Mouse (Mus musculus) G1E (cell line): ENCODE measurements around the gene Pnpla3. TPM values are rescaled to one million over a fixed set of nuclear protein-coding genes. Genes with fewer than 3 reads are reported as not detected.

Experiments used
- ATAC-seq: 2 replicates; pipeline ENCODE4 v1.8.0; 2016; ENCODE audit warnings: mild to moderate bottlenecking; ENCODE audit not compliant: insufficient number of reproducible peaks, poor library complexity, low FRiP score, severe bottlenecking; ENCODE audit errors: extremely low read depth
- DNase-seq: peaks from one replicate; pipeline ENCODE4 v3.0.0; 2012; ENCODE audit warnings: low spot score
- H3K27me3 ChIP-seq: 2 replicates; pipeline ENCODE4 v1.6.1; 2012; ENCODE audit warnings: mild to moderate bottlenecking, low read length, inconsistent platforms; ENCODE audit not compliant: insufficient read depth
- H3K36me3 ChIP-seq: replicated peaks from 2 replicates; pipeline ENCODE3; 2012; ENCODE audit warnings: mild to moderate bottlenecking, inconsistent platforms
- H3K4me1 ChIP-seq: 2 replicates; pipeline ENCODE4 v1.6.1; 2012; ENCODE audit warnings: low read depth, low read length, inconsistent platforms, mixed read lengths; ENCODE audit not compliant: insufficient read depth
- H3K4me3 ChIP-seq: 2 replicates; pipeline ENCODE4 v1.5.1; 2012; ENCODE audit warnings: low read depth, mild to moderate bottlenecking, inconsistent platforms, low read length, moderate library complexity, mixed read lengths
- H3K9me3 ChIP-seq: replicated peaks from 2 replicates; pipeline ENCODE4 v1.6.1; 2012; ENCODE audit warnings: inconsistent platforms
- CTCF ChIP-seq: IDR thresholded peaks from 2 replicates; pipeline ENCODE4 v1.5.1; 2012; ENCODE audit warnings: low read depth, low read length, inconsistent platforms, mixed read lengths
- GATA1 ChIP-seq: IDR thresholded peaks from 2 replicates; pipeline ENCODE4 v1.6.1; 2012; ENCODE audit warnings: borderline replicate concordance, low read length, inconsistent platforms, mixed read lengths
- GATA2 ChIP-seq: IDR thresholded peaks from 2 replicates; pipeline ENCODE4 v1.6.1; 2012; ENCODE audit warnings: low read depth, low read length, inconsistent platforms, borderline replicate concordance
- POLR2AphosphoS5 ChIP-seq: IDR thresholded peaks from 2 replicates; pipeline ENCODE4 v1.6.1; 2012; ENCODE audit warnings: low read depth, low read length, inconsistent platforms; ENCODE audit not compliant: insufficient replicate concordance
- TAL1 ChIP-seq: conservative IDR thresholded peaks from 2 replicates; pipeline ENCODE4 v1.6.1; 2012; ENCODE audit warnings: low read depth, low read length, inconsistent platforms, mixed read lengths
- polyA plus RNA-seq: library from polyadenylated mRNA; stranded (reverse); fragments of >175 nt; gene quantifications from 2 replicates; pipeline ENCODE4 v1.2.3, GENCODE M21; 2012
- total RNA-seq, 2 experiments: library from RNA; stranded (forward) in 1 of 2; stranded (reverse) in 1 of 2; fragments of 200-1000 nt in 1 of 2; fragments of >200 nt in 1 of 2; fragmentation: Nextera tagmentation in 1 of 2; gene quantifications; 2 replicates each; pipeline ENCODE4 v1.2.3; 2014 to 2017

Pnpla3 gene
- total and polyA plus RNA-seq, 3 experiments: not detected

DNA sequence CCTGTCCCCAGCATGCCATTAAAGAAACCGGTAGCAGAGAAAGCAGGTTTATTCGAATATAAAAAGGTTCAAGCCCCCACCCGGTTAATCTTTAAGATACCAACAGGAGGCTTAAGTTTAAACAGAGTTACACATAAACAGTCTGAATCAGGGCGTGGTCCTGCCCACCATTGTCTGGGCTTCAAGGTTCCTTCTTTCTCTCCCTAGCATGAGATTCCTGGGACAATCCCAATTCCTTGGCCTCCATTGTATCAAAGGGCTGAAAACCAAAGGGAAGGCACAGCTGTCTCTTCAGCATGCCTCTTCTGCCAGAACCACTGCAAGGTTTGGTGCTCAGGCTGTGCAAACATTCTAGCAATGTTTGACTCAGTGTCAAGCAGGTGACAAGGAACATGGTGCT, 18.6 kb downstream of the Pnpla3 start:
- no peak overlapping the region for H3K4me3 ChIP-seq
- DNase-seq: no peak
- H3K27me3 ChIP-seq: no peaks in the 10 kb centered on the region; the same call in 1 of the 2 replicates
- H3K4me1 ChIP-seq: peaks cover 23% of the 10 kb centered on the region
- no peak for ATAC-seq
- TF ChIP-seq CTCF (no peak), GATA2 (no peak), POLR2AphosphoS5 (no peak), GATA1 (no peak), TAL1 (no peak)
- peaks cover 2% of the 10 kb centered on the region for H3K36me3 ChIP-seq
- H3K9me3 ChIP-seq: no peaks in the 10 kb centered on the region

DNA sequence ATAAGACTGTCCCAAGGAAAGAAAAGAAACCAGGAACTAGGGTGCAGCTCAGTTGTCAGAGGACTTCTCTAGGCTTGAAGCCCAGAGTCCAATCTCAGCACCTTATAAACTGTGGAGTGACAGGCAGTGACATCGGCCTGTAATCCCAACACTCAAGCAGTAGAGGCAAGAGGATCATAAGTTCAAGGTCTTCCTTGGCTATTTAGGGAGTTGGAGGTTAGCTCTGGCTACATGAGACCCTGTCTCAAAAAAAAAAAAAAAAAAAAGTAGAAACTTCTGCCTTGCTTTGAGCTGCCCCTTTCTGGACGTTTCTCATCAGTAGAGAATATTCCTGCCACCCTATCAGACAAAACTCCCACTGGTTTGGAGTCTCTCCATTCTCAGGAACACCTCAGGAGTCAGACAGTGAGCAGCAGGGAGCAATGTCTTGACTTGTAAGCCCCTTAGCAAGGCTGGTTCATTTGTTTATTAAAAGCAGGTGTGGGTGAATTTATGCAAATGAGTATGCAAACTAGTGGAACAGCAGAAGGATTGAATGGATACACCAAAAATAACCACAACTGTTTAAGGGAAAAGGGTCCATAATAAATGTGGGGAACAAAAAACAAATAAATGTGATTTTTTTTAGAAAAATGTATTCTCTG, 21.4 kb downstream of the Pnpla3 start:
- no peak for ATAC-seq
- H3K36me3 ChIP-seq: peaks cover 13% of the 10 kb centered on the region
- no peak for TF ChIP-seq POLR2AphosphoS5
- TF ChIP-seq GATA1: no peak
- TF ChIP-seq GATA2: no peak
- no peak for TF ChIP-seq TAL1
- TF ChIP-seq CTCF: no peak
- peaks cover 33% of the 10 kb centered on the region for H3K4me1 ChIP-seq
- no peaks in the 10 kb centered on the region for H3K9me3 ChIP-seq
- H3K4me3 ChIP-seq: no peak overlapping the region
- no peaks in the 10 kb centered on the region; the same call in 1 of the 2 replicates for H3K27me3 ChIP-seq
- no peak for DNase-seq

DNA sequence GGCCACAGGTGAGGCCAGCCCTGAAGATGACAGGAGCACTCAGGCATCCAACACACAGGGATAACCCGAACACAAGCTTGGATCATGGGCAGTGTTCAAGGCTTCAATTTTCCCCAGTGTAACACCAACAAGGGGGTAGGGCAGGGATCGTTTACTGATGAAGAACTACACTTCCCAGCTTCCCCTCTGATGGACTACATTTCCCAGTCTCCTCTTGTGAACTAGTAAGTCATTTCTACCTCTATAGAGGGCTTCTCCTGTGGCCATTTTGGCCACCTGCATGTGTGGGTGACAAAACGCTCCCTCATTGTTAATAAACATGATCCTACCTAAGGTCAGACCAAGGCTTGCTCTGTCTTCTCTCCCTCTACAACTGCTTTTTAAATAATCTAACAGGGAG, 22.2 kb downstream of the Pnpla3 start:
- no peak for TF ChIP-seq TAL1
- TF ChIP-seq POLR2AphosphoS5: no peak
- TF ChIP-seq CTCF: no peak
- no peak for TF ChIP-seq GATA1
- TF ChIP-seq GATA2: no peak
- Histone ChIP-seq H3K9me3 (no peaks in the 10 kb centered on the region), H3K4me3 (no peak overlapping the region), H3K4me1 (peaks cover 38% of the 10 kb centered on the region), H3K36me3 (peaks cover 22% of the 10 kb centered on the region), H3K27me3 (no peaks in the 10 kb centered on the region; the same call in 1 of the 2 replicates)
- ATAC-seq (peak; percentile 30; the same call in 1 of the 2 replicates), DNase-seq (peak; percentile 58)

DNA sequence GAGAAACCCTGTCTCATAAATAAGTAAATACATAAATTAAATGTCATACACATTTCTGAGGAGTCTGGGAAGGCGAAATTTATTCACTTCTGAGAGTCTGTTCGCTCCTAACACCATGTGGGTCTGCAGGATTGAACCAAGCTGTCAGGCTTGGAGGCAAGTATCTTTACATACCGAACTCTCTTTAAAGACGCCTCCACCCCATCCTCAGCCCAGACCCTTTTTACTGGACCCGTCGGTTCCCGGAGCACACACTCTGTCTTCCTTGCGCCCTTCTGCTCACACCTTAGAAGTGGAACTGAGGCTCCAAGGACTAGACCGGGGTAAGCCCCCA, 24.1 kb downstream of the Pnpla3 start:
- Histone ChIP-seq H3K36me3 (peaks cover 40% of the 10 kb centered on the region), H3K27me3 (no peaks in the 10 kb centered on the region), H3K4me1 (peaks cover 41% of the 10 kb centered on the region), H3K9me3 (no peaks in the 10 kb centered on the region), H3K4me3 (peak overlapping the region; percentile 94)
- ATAC-seq (no peak; the same call in 1 of the 2 replicates), DNase-seq (no peak)
- TF ChIP-seq GATA1 (no peak), GATA2 (no peak), CTCF (no peak), POLR2AphosphoS5 (no peak), TAL1 (no peak)

DNA sequence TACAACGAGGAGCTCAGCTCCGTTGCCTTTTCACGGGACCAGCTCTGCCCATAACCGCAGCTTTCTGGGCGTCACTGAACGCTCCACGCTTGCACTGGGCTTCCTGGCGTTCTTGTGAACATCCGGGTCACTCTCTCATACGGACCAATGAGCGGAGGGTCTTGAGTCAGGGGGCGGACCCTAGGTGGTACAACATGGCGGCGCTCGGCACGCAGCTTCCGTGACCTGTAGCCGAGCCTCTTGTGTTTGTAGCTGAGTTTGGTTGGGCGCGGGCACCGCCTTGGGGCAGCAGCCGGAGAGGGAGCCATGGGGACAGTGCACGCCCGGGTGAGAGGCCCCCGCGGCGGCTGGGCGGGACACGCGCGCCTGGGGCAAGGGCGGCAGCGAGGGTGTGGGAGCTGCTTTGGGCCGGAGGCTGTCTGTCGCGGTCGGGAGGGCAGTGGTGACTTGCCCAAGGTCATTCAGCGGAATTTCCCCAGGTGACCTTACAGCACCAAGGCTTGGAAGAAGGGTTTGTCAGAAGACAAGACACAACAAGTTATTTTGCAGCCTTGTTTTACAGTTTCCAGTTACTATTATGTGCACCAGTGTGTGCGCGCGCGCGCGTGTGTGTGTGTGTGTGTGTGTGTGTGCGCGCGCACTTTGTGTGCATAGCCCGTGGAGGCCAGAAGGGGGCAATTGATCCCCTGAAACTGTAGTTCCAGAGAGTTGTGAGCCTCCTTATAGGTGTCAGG, 24.6 kb downstream of the Pnpla3 start, which contains the start of gene Samm50:
TSS of gene Samm50 (plus strand) at position 184 of the 734 bp plus-strand sequence.
- DNase-seq (peak; percentile 96), ATAC-seq (peak; percentile 96)
- Histone ChIP-seq H3K9me3 (no peaks in the 10 kb centered on the region), H3K4me3 (peak within 1 kb of the TSS; percentile 94), H3K4me1 (peaks cover 41% of the 10 kb centered on the region), H3K27me3 (no peaks in the 10 kb centered on the region), H3K36me3 (peaks cover 45% of the 10 kb centered on the region)
- TF ChIP-seq GATA2 (no peak), CTCF (no peak), POLR2AphosphoS5 (no peak), TAL1 (no peak), GATA1 (no peak)

DNA sequence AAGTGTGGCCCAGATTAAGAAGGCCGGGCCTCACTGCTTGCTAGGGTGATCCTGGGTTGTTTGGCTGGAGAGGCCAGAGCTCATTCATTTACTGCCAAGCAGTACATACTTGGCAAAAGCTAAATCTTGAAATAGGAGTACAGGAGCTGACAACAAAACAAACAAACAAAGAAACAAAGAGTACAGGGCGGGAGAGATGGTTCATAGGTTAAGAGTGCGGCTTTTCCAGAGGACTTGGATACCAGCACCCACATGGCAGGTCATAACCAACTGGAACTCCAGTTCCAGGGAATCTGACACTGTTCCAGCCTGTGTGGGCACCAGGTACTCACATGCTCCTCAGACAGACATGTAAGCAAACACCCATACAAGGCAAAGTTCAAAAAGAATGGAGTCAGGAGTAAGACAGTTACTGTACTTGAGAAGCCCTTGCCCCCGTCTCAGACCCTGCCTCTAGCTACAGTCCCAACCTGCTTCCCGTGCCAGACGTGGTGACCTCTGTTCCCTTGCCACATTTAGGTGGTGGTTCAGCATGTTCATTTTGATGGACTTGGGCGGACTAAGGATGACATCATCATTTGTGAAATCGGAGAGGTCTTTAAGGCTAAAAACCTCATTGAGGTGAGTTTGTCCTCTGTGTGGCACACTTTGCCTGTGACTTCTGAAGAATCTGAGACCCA, 29.0 kb downstream of the Pnpla3 start:
- no peak for TF ChIP-seq GATA1
- TF ChIP-seq GATA2: no peak
- TF ChIP-seq TAL1: no peak
- no peak for TF ChIP-seq CTCF
- TF ChIP-seq POLR2AphosphoS5: no peak
- ATAC-seq: no peak
- Histone ChIP-seq H3K4me3 (no peak overlapping the region), H3K27me3 (no peaks in the 10 kb centered on the region), H3K36me3 (peaks cover 87% of the 10 kb centered on the region), H3K4me1 (peaks cover 25% of the 10 kb centered on the region), H3K9me3 (no peaks in the 10 kb centered on the region)
- DNase-seq: no peak
